Mouse (Mus musculus) testis, adult 2 months (tissue): ENCODE results near the gene Ctse.

Experiments used
- CTCF ChIP-seq: fragments of 200-500 bp; IDR thresholded peaks from 2 replicates; pipeline ENCODE4 v1.5.1; 2012; ENCODE audit warnings: low read depth, mild to moderate bottlenecking, inconsistent platforms, low read length, moderate library complexity; ENCODE audit not compliant: control insufficient read depth, insufficient read depth, insufficient replicate concordance
- POLR2A ChIP-seq: fragments of 200-500 bp; IDR thresholded peaks from 2 replicates; pipeline ENCODE4 v1.6.1; 2012; ENCODE audit warnings: low read depth, mild to moderate bottlenecking, inconsistent platforms, low read length, moderate library complexity; ENCODE audit not compliant: control insufficient read depth

- TF ChIP-seq CTCF (no peak), POLR2A (no peak)
Measured at GRCm38 (mm10) chr1:131723549-131723948, 85.4 kb downstream of the Ctse start.
